Mouse (Mus musculus): Measurements from ENCODE around the gene Ppp6r2. TPM values are rescaled to one million over a fixed set of nuclear protein-coding genes. Genes with fewer than 3 reads are reported as not detected.

Ppp6r2 gene
- 10 to 100 TPM; 64.2 to 70.0 TPM for total RNA-seq (2021)
- long read RNA-seq, experiment 1, partial matches to known transcripts = 0 of 25 reads
- long read RNA-seq, experiment 1, other reads (novel, unspliced or antisense) = 19 of 25 reads
- long read RNA-seq, experiment 2, partial matches to known transcripts = 3 of 25 reads
- long read RNA-seq, experiment 2, other reads (novel, unspliced or antisense) = 17 of 25 reads

- DNase-seq (ENCODE audit: low spot score in 2 of 2) = peak; percentile 82 to 88
Measured at GRCm38 (mm10) chr15:89210915-89211715, at the start of gene Ppp6r2. TSS of gene Ppp6r2 (plus strand) at chr15:89211553.

GRCm38 (mm10) chr15:89165478-89165877 lies 45.9 kb upstream of the Ppp6r2 start:
- DNase-seq (ENCODE audit: low spot score in 2 of 2) = no peak

- no peak for DNase-seq (ENCODE audit: low spot score in 2 of 2)
Measured at GRCm38 (mm10) chr15:89168922-89169321, 42.4 kb upstream of the Ppp6r2 start.

GRCm38 (mm10) chr15:89169431-89169830 lies 41.9 kb upstream of the Ppp6r2 start:
- DNase-seq (ENCODE audit: low spot score in 2 of 2) = peak; percentile 45 to 74

- DNase-seq (ENCODE audit: low spot score in 2 of 2) = no peak
Measured at GRCm38 (mm10) chr15:89170102-89170501, 41.3 kb upstream of the Ppp6r2 start.

GRCm38 (mm10) chr15:89171526-89172051 lies 39.8 kb upstream of the Ppp6r2 start:
- no peak for DNase-seq (ENCODE audit: low spot score in 2 of 2)

GRCm38 (mm10) chr15:89172276-89172935 lies 38.9 kb upstream of the Ppp6r2 start:
- no peak for DNase-seq (ENCODE audit: low spot score in 2 of 2)

GRCm38 (mm10) chr15:89173024-89173905 lies 38.1 kb upstream of the Ppp6r2 start:
- DNase-seq (ENCODE audit: low spot score in 2 of 2) = peak; percentile 45 to 61

GRCm38 (mm10) chr15:89173906-89174214 lies 37.5 kb upstream of the Ppp6r2 start:
- DNase-seq (ENCODE audit: low spot score in 2 of 2) = peak; percentile 43 to 50

- DNase-seq (ENCODE audit: low spot score in 2 of 2) = no peak
Measured at GRCm38 (mm10) chr15:89174889-89175339, 36.4 kb upstream of the Ppp6r2 start.

GRCm38 (mm10) chr15:89175411-89176155 lies 35.8 kb upstream of the Ppp6r2 start:
- DNase-seq (ENCODE audit: low spot score in 2 of 2) = no peak

- no peak for DNase-seq (ENCODE audit: low spot score in 2 of 2)
Measured at GRCm38 (mm10) chr15:89177121-89177520, 34.2 kb upstream of the Ppp6r2 start.

GRCm38 (mm10) chr15:89177576-89178259 lies 33.6 kb upstream of the Ppp6r2 start:
- no peak for DNase-seq (ENCODE audit: low spot score in 2 of 2)

- no peak for DNase-seq (ENCODE audit: low spot score in 2 of 2)
Measured at GRCm38 (mm10) chr15:89178260-89178860, 33.0 kb upstream of the Ppp6r2 start.

GRCm38 (mm10) chr15:89178954-89179629 lies 32.3 kb upstream of the Ppp6r2 start:
- DNase-seq (ENCODE audit: low spot score in 2 of 2) = peak; percentile 59 to 78

- DNase-seq (ENCODE audit: low spot score in 2 of 2) = no peak
Measured at GRCm38 (mm10) chr15:89179630-89179964, 31.8 kb upstream of the Ppp6r2 start.

- peak in 1 of 2 experiments; percentile 55 for DNase-seq (ENCODE audit: low spot score in 2 of 2)
Measured at GRCm38 (mm10) chr15:89180081-89180541, 31.2 kb upstream of the Ppp6r2 start.

GRCm38 (mm10) chr15:89180571-89181229 lies 30.7 kb upstream of the Ppp6r2 start, which contains the start of gene Plxnb2:
TSS of gene Plxnb2 (minus strand) at chr15:89180788.
- peak; percentile 66 to 81 for DNase-seq (ENCODE audit: low spot score in 2 of 2)

Data from gastrocnemius, postnatal 4 days (tissue).